Mouse (Mus musculus): ENCODE measurements around the gene Mrpl10. TPM values are rescaled to one million over a fixed set of nuclear protein-coding genes. Genes with fewer than 3 reads are reported as not detected.

Gene Mrpl10
- 10 to 100 TPM; 92.1 to 94.8 TPM for total RNA-seq (2021)
- long read RNA-seq, experiment 1, transcript Mrpl10-201 (5 exons, 1,708 nt) = major isoform, 55 of 63 reads
- long read RNA-seq, experiment 1, partial matches to known transcripts = 2 of 63 reads
- long read RNA-seq, experiment 1, other reads (novel, unspliced or antisense) = 6 of 63 reads
- long read RNA-seq, experiment 2, transcript Mrpl10-201 (5 exons, 1,708 nt) = major isoform, 31 of 46 reads
- long read RNA-seq, experiment 2, partial matches to known transcripts = 1 of 46 reads
- long read RNA-seq, experiment 2, other reads (novel, unspliced or antisense) = 14 of 46 reads

GRCm38 (mm10) chr11:97041022-97041899, at the start of gene Mrpl10, which contains the start of gene Lrrc46:
TSS of gene Mrpl10 (plus strand) at chr11:97041560.
TSS of gene Lrrc46 (minus strand) at chr11:97041407.
- peak; percentile 91 for DNase-seq

DNA sequence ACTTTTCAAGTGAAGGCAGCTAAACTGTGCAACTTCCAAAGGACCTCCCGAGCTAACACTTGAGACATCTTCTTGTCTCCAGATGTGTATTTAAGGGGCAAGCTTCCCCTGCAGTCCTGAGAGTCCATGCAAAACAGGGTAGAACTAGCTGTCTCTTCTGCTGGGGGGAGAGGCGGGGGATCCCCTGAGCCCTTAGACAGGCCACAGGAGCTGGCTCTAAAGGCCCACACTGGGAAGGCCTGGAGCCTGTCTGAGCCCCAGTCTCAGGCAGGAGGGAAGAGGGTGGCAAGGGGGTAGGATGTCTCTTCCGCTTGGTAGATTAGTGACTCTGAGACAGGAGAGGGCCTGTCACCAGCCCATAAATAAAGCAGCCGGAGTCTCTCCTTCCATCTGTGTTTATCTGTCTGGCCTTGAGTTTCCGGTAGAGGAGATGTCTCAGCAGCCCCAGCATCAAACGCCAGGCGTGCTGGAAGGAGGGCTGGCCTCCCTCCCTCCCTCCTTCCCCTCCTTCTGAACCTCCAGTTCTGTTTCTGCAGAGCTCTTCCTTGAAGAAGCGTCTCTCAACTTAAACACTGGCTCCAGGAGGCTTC, 48.5 kb upstream of the Mrpl10 start:
- no peak for DNase-seq

DNA sequence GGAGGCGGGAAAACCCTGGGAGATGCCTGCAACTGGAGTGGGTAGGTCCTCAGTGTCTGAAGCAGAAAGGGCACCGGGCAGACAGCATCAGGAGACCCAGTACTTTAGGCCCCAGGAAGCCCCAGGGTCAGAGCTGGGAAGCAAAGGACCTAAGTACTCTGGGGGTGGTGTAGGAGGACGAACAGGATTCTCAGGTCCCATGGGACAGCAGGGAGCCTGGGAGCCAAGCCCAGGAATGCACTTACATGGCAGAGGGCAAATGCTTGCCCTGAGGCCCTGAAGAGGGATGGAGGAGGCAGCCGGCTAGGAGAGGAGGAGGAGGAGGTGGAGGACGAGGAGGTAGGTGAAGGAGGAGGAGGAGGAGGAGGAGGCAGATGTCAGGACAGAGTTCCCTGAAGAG, 46.3 kb upstream of the Mrpl10 start:
- DNase-seq = no peak

DNA sequence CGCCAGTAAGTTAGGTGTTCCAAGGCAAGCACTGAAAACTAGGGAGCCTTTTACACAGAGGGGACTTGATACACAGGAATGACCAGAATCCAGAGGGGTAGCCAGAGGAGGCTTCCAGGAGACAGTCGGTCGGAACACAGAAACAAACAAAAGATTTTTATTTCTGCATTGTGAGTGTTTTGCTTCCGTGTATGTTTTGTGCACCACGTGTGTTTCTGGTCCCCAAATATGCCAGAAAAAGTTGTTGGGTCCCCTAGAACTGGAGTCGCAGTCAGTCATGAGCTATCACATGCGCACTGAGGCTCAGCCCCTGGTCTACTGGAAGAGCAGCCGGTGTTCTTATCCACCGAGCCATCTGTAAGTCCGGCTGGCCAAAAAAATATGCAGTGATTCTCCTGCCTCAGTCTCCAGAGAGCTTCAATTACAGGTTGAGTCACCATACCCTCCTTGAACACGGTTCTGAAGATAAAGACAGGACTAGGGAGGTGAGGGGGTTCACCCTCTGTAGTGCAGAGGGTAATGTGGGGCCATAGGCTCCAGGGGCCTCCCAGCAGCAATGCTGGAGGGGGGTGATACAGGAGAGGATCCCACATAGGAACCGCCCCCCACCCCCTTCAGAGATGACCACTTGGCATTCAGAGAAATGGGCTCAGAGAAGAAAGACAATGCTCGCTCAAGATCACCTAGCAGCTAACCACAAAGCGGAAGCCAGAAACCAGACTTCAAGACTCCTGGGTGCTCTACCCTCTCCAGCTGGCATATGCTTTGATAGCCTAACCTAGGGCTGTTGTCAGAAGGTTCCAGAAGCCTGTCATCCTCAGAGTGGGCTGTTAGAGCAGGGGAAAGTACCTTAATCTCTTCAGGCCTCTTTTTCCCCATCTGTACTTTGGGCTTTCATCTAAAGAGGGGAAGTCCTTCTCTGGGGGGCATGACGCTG, 45.3 kb upstream of the Mrpl10 start:
- DNase-seq = no peak

GRCm38 (mm10) chr11:96996773-96997379, 44.5 kb upstream of the Mrpl10 start:
- DNase-seq = no peak

- peak; percentile 50 to 57 for DNase-seq
Observed at GRCm38 (mm10) chr11:96997380-96997956, 43.9 kb upstream of the Mrpl10 start.

GRCm38 (mm10) chr11:97003170-97003569, 38.2 kb upstream of the Mrpl10 start:
- DNase-seq = no peak

- no peak for DNase-seq
Observed at GRCm38 (mm10) chr11:97007093-97007794, 34.1 kb upstream of the Mrpl10 start.

GRCm38 (mm10) chr11:97009198-97009790, 32.1 kb upstream of the Mrpl10 start:
- no peak for DNase-seq

DNA sequence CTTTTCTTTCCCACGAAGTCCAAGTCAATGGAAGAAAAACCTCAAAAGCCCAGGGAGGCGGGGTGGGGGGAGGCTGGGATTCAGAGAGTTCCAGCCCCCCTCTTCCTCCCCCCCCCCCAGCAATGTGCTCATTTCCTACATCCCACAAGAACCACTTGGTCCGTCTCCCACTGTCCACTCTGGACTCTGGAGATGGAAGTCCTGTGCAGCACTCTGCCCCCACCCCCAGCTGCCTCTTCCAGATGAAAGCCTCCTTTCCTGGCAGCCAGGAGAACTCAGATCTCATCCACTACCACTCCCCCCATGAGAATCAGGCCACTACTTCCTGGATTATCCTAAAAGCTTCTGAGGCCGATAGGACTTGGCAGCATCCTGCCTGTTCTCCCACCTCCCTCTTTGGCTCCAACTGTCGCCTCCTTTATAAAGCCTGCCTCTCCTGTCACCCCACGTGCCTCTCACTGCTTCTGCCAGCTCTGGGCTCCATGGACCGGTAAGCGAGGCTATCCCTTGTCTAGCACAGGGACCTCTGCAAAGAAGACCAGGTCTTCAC, 28.2 kb upstream of the Mrpl10 start, which contains the start of gene Sp6:
Gene Sp6 (plus strand): TSS at position 274 of the 550 bp plus-strand sequence.
- DNase-seq = no peak

DNA sequence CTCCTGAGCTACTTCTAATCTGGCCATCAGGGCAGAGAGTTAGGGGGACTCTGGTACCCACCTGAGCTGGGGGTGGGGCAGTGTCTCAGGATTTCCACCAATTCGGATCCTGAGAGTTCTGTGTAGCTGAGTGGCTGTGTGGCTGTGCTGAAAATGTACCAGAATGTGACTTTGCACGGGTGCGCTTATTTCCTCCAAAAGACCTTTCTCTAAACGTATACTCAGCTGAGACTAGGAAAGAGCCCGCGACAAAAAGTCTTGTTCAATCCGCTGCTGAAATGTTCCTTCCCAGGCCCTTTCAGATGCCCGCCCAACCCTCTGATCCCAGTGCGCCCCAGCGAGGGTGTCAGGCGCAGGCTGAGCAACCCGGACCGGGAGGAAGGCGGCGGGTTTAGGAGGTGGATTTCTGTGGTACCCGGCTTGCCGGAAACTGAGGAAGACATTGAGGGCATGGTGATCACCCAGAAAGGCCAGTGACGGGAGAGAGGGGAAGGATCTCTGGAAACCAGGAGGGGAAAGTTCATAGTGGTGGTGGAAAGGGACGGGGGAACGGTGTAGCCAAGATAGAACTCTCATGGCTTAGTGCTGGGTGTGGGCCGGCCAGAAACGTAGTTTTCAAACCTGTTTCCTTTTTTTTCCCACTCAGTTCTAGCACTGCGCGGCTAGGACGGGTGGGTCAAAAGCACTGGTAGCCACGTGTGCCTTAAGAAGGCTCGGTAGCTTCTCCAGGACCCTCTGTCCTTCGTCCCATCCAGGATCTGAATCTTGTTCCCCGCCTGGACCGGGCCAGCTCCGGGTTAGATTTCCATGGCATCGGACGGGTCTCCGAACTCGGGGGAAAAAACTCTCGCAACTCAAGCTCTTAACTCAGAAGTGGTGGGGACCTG, 23.4 kb upstream of the Mrpl10 start:
- no peak for DNase-seq

DNA sequence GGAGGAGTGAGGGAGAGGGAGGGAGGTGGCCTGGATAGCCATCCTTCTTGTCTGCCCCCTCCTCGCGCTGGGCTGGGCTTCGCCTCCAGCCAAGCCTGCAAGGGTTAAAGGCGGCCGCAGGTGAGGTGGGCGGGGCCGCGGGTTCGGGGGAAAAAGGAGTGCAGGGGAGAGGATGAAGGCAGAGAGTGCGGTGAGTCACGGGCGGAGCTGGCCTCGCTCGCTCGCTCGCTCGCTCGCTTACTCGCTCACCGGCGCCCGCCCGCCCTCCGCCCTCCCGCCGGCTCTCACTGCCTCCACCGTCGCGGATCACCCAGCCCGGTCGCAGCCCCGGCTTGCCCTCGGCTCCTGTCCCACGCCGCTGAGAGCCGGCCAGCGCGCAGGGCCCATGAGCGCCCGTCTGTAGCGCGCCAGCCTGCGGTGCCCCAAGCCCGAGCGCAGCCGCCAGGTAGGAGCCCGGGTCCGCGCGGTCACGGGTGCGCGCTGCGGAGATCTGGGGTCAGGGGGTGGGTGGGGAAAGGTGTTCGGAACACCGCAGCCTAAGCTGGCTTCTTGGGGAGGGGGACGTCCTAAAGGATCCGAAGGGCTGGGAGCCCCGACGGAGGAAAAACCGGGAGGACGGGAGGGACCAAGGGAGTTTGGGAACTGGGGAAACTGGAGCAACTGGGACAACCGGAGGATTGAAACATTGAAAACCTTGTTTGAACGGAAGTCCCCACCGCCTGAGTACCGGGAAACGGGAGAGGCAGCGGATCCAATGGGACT, 22.6 kb upstream of the Mrpl10 start:
- DNase-seq = no peak

- no peak for DNase-seq
Observed at GRCm38 (mm10) chr11:97019345-97019708, 22.0 kb upstream of the Mrpl10 start.

GRCm38 (mm10) chr11:97021121-97021765, 20.1 kb upstream of the Mrpl10 start:
- DNase-seq = no peak

DNA sequence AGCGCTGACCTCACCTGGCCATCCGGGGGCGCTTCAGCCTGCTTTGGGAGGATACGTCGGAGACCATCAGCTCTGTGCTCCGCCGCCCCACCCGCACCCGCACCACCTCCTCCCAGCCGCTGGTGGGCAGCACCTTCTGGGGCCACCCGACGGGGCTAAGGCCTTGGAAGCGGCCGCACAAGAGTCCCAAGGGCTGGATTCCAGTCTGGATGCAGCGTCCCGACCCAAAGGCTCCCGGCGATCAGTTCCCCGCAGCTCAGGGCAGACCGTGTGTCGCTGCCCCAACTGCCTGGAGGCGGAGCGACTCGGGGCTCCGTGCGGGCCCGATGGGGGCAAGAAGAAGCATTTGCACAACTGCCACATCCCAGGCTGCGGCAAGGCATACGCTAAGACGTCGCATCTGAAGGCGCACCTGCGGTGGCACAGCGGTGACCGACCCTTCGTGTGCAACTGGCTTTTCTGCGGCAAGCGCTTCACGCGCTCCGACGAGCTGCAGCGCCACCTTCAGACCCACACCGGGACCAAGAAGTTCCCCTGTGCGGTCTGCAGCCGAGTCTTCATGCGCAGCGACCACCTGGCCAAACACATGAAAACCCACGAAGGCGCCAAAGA, 19.4 kb upstream of the Mrpl10 start:
- peak; percentile 74 to 86 for DNase-seq

DNA sequence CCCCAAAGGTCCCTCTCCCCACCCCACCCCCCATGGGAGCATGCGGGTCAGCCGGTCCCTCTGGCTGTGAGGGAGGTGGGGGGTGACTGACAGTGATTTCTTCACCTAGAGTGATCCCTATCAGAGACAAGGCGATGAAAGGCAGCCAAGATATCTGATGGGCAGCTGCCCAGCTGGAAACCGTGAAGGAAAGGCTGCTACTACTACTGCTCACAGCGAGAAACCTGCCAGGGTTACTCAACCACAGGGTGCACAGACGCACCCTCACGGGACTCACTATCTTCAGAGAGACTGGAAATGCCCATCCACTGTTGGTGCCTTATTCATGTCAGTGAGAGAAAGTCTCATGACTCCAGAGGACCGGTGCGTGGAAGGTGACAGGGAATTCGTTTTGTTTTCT, 16.4 kb upstream of the Mrpl10 start:
- DNase-seq = no peak

All from heart, adult 18-20 months (tissue).